Mouse (Mus musculus): ENCODE measurements at regions not wholly inside any gene's neighbourhood (a gene's known extent, or its start where the extent isn't known, plus 50 kb on each side); places are given as distances from the start of the nearest gene placed in this dataset.

GRCm38 (mm10) chr7:129982411-129982810 is 390.7 kb downstream of the Wdr11 start:
- TF ChIP-seq POLR2A (IDR thresholded peaks at IDR 0.05; ENCODE audit: borderline replicate concordance, extremely low read depth, low read depth, low read length): no peak
- 43% methylated on average over 5 of the region's 5 CpGs for WGBS
- DNase-seq: peak; percentile 28
- peaks cover 9% of the 10 kb centered on the region for H3K4me1 ChIP-seq (ENCODE audit: control insufficient read depth, insufficient read depth, low read length)
- H3K4me3 ChIP-seq (replicated peaks; ENCODE audit: extremely low read depth, low read depth, low read length): no peak overlapping the region

- H3K4me3 ChIP-seq (replicated peaks; ENCODE audit: extremely low read depth, low read depth, low read length): no peak overlapping the region
- H3K4me1 ChIP-seq (ENCODE audit: control insufficient read depth, insufficient read depth, low read length): peaks cover 9% of the 10 kb centered on the region
- no peak for DNase-seq
- TF ChIP-seq POLR2A (IDR thresholded peaks at IDR 0.05; ENCODE audit: borderline replicate concordance, extremely low read depth, low read depth, low read length) (no peak), CTCF (IDR thresholded peaks at IDR 0.05; ENCODE audit: insufficient read depth, low read length) (no peak)
- 70% methylated on average over 6 of the region's 6 CpGs for WGBS
Observed at GRCm38 (mm10) chr7:129983601-129984120, 392.0 kb downstream of the Wdr11 start.

GRCm38 (mm10) chr7:129984367-129984766 is 392.7 kb downstream of the Wdr11 start:
- WGBS: 61% methylated on average over 9 of the region's 9 CpGs
- Histone ChIP-seq H3K4me3 (replicated peaks; ENCODE audit: extremely low read depth, low read depth, low read length) (no peak overlapping the region), H3K4me1 (ENCODE audit: control insufficient read depth, insufficient read depth, low read length) (peaks cover 9% of the 10 kb centered on the region)
- peak; percentile 45 for DNase-seq
- TF ChIP-seq POLR2A (IDR thresholded peaks at IDR 0.05; ENCODE audit: borderline replicate concordance, extremely low read depth, low read depth, low read length): no peak
- no peak for TF ChIP-seq CTCF (IDR thresholded peaks at IDR 0.05; ENCODE audit: insufficient read depth, low read length)

- WGBS: 31% methylated on average over 6 of the region's 6 CpGs
- TF ChIP-seq POLR2A (IDR thresholded peaks at IDR 0.05; ENCODE audit: borderline replicate concordance, extremely low read depth, low read depth, low read length): no peak
- no peak for TF ChIP-seq CTCF (IDR thresholded peaks at IDR 0.05; ENCODE audit: insufficient read depth, low read length)
- no peak for DNase-seq
- Histone ChIP-seq H3K4me3 (replicated peaks; ENCODE audit: extremely low read depth, low read depth, low read length) (no peak overlapping the region), H3K4me1 (ENCODE audit: control insufficient read depth, insufficient read depth, low read length) (peaks cover 9% of the 10 kb centered on the region)
Observed at GRCm38 (mm10) chr7:129987119-129987665, 395.5 kb downstream of the Wdr11 start.

GRCm38 (mm10) chr7:129987713-129988112 is 396.1 kb downstream of the Wdr11 start:
- WGBS: 39% methylated on average over 4 of the region's 4 CpGs
- peaks cover 7% of the 10 kb centered on the region for H3K4me1 ChIP-seq (ENCODE audit: control insufficient read depth, insufficient read depth, low read length)
- H3K4me3 ChIP-seq (replicated peaks; ENCODE audit: extremely low read depth, low read depth, low read length): no peak overlapping the region
- DNase-seq: no peak
- TF ChIP-seq POLR2A (IDR thresholded peaks at IDR 0.05; ENCODE audit: borderline replicate concordance, extremely low read depth, low read depth, low read length) (no peak), CTCF (IDR thresholded peaks at IDR 0.05; ENCODE audit: insufficient read depth, low read length) (no peak)

GRCm38 (mm10) chr7:129993446-129994223 is 402.0 kb downstream of the Wdr11 start:
- DNase-seq: no peak
- H3K4me1 ChIP-seq (ENCODE audit: control insufficient read depth, insufficient read depth, low read length): no peaks in the 10 kb centered on the region
- no peak for TF ChIP-seq CTCF (IDR thresholded peaks at IDR 0.05; ENCODE audit: insufficient read depth, low read length)
- TF ChIP-seq POLR2A (IDR thresholded peaks at IDR 0.05; ENCODE audit: borderline replicate concordance, extremely low read depth, low read depth, low read length): no peak
- WGBS: 70% methylated on average over 14 of the region's 14 CpGs
- no peak overlapping the region for H3K4me3 ChIP-seq (replicated peaks; ENCODE audit: extremely low read depth, low read depth, low read length)

- no peaks in the 10 kb centered on the region for H3K4me1 ChIP-seq (ENCODE audit: control insufficient read depth, insufficient read depth, low read length)
- no peak overlapping the region for H3K4me3 ChIP-seq (replicated peaks; ENCODE audit: extremely low read depth, low read depth, low read length)
- no peak for DNase-seq
- WGBS: 84% methylated on average over 7 of the region's 7 CpGs
- TF ChIP-seq CTCF (IDR thresholded peaks at IDR 0.05; ENCODE audit: insufficient read depth, low read length) (no peak), POLR2A (IDR thresholded peaks at IDR 0.05; ENCODE audit: borderline replicate concordance, extremely low read depth, low read depth, low read length) (no peak)
Observed at GRCm38 (mm10) chr7:129995529-129995928, 403.9 kb downstream of the Wdr11 start.

- Histone ChIP-seq H3K4me3 (replicated peaks; ENCODE audit: extremely low read depth, low read depth, low read length) (no peak overlapping the region), H3K4me1 (ENCODE audit: control insufficient read depth, insufficient read depth, low read length) (no peaks in the 10 kb centered on the region; the same call in 1 of the 2 replicates)
- 25% methylated on average over 10 of the region's 10 CpGs for WGBS
- DNase-seq: peak; percentile 20
- no peak for TF ChIP-seq CTCF (IDR thresholded peaks at IDR 0.05; ENCODE audit: insufficient read depth, low read length)
- TF ChIP-seq POLR2A (IDR thresholded peaks at IDR 0.05; ENCODE audit: borderline replicate concordance, extremely low read depth, low read depth, low read length): no peak
Observed at GRCm38 (mm10) chr7:130001064-130001463, 409.4 kb downstream of the Wdr11 start.

GRCm38 (mm10) chr7:130002002-130002401 is 410.3 kb downstream of the Wdr11 start:
- H3K4me1 ChIP-seq (ENCODE audit: control insufficient read depth, insufficient read depth, low read length): no peaks in the 10 kb centered on the region; the same call in 1 of the 2 replicates
- WGBS: 39% methylated on average over 12 of the region's 12 CpGs
- H3K4me3 ChIP-seq (replicated peaks; ENCODE audit: extremely low read depth, low read depth, low read length): no peak overlapping the region
- DNase-seq: peak; percentile 30
- TF ChIP-seq CTCF (IDR thresholded peaks at IDR 0.05; ENCODE audit: insufficient read depth, low read length) (no peak), POLR2A (IDR thresholded peaks at IDR 0.05; ENCODE audit: borderline replicate concordance, extremely low read depth, low read depth, low read length) (no peak)

GRCm38 (mm10) chr7:130005406-130005805 is 413.7 kb downstream of the Wdr11 start:
- no peak for TF ChIP-seq CTCF (IDR thresholded peaks at IDR 0.05; ENCODE audit: insufficient read depth, low read length)
- TF ChIP-seq POLR2A (IDR thresholded peaks at IDR 0.05; ENCODE audit: borderline replicate concordance, extremely low read depth, low read depth, low read length): no peak
- Histone ChIP-seq H3K4me1 (ENCODE audit: control insufficient read depth, insufficient read depth, low read length) (no peaks in the 10 kb centered on the region; the same call in 1 of the 2 replicates), H3K4me3 (replicated peaks; ENCODE audit: extremely low read depth, low read depth, low read length) (no peak overlapping the region)
- DNase-seq: no peak
- 42% methylated on average over 10 of the region's 10 CpGs for WGBS
